10 mouse cellular contexts compared by ENCODE assay signal in the genomic region with DNA sequence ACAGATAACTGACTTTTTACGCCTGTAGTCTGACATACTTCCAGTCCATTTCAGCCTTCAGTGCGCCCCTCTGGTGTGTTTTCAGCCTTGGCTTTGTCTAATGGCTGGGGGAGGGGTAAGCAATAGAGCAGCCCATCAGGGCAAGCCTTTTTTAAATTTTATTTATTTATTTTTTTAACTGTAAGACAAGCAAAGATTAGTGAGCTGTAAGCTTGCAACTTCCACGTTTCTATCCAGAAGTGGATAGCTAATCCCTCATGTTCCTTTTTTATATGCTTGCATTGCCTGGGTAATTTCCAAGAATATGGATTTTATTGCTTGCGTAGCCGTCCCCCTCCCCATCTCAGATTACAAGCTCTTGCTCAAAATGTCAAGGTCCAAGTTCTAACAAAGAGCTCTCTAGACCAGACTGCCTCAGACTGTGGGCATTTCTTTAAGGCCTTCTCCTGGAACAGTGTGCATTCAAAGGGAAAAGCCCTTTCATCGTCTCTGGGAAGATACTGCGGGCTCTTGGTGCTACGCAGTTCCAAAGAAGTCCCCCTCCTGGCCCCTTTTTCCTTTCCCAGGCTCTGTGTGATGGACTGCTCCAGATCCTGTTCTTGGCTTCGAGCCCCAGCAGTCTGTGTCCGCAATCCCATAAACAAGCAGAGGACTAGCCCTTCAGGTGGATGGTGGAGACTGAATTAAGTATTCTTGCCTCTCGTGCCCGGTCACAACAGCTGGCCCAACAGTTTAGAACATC.
DNase-seq lines count a peak whose midpoint lies in the region; ATAC-seq lines count a peak whose summit lies in the region.
"Had no signal": no experiment of that assay in that cellular context is flagged by ENCODE, and none has a peak within 500 bp of the region (broad histone marks: within the 10 kb centered on the region; RNA-seq: fewer than 3 reads in every experiment).

No protein-coding gene starts in this region.

- peaks cover 33% of the 10 kb centered on the region for H3K4me1 ChIP-seq in heart, embryonic 15.5 days (replicated peaks)
- H3K4me1 ChIP-seq in forebrain, embryonic 16.5 days (replicated peaks; ENCODE audit: control insufficient read depth, insufficient read depth, low read length) = peaks cover 84% of the 10 kb centered on the region
- peaks cover 88% of the 10 kb centered on the region for H3K4me1 ChIP-seq in midbrain, embryonic 13.5 days (replicated peaks)

- H3K9ac ChIP-seq in heart, embryonic 15.5 days = no peak overlapping the region
- H3K9ac ChIP-seq in forebrain, embryonic 16.5 days (replicated peaks; ENCODE audit: low read depth, low read length) = no peak overlapping the region
- H3K9ac ChIP-seq in midbrain, embryonic 13.5 days (replicated peaks) = no peak overlapping the region

- no peaks in the 10 kb centered on the region for H3K9me3 ChIP-seq in heart, embryonic 15.5 days (replicated peaks)
- no peaks in the 10 kb centered on the region for H3K9me3 ChIP-seq in forebrain, embryonic 16.5 days (ENCODE audit: control insufficient read depth, low read length)
- H3K9me3 ChIP-seq in midbrain, embryonic 13.5 days = no peaks in the 10 kb centered on the region

- no peak for DNase-seq in heart, postnatal 10 days
- DNase-seq in cerebellum, postnatal 10 days = peak; percentile 81 to 84
- DNase-seq in right cerebral cortex, postnatal 36 days (ENCODE audit: low spot score in 2 of 2) = no peak
- no peak for DNase-seq in gastrocnemius, postnatal 25 days
- DNase-seq: kidney, postnatal 25 days had no signal

- H3K27me3 ChIP-seq in heart, embryonic 15.5 days = no peaks in the 10 kb centered on the region
- H3K27me3 ChIP-seq in forebrain, embryonic 16.5 days (replicated peaks; ENCODE audit: control insufficient read depth, insufficient read depth, low read length) = no peaks in the 10 kb centered on the region
- no peaks in the 10 kb centered on the region for H3K27me3 ChIP-seq in midbrain, embryonic 13.5 days

- intact Hi-C loops in heart, postnatal 10 days (cut with DNase I) = no loop called here

- WGBS in heart, embryonic 15.5 days = 61% methylated on average over 12 of the region's 12 CpGs
- whole genome bisulfite sequencing in forebrain, embryonic 16.5 days = 12% methylated on average over 12 of the region's 12 CpGs
- 25% methylated on average over 12 of the region's 12 CpGs for WGBS in midbrain, embryonic 13.5 days

- ATAC-seq in heart, embryonic 15.5 days (replicated peaks; ENCODE audit: insufficient number of reproducible peaks, insufficient read depth, low FRiP score, low read depth) = 0 out of 2 replicates have a peak, but pooled peaks have one; percentile 20
- no peak for ATAC-seq in forebrain, embryonic 16.5 days
- ATAC-seq in midbrain, embryonic 13.5 days = 0 out of 2 replicates have a peak, but pooled peaks have one; percentile 7
- no peak for ATAC-seq in inflammation-experienced regulatory T-cells, adult 6 months

- peak overlapping the region; percentile 56 for H3K27ac ChIP-seq in heart, embryonic 15.5 days
- peak overlapping the region; percentile 28; the same call in 1 of the 2 replicates for H3K27ac ChIP-seq in forebrain, embryonic 16.5 days (ENCODE audit: low read length)
- H3K27ac ChIP-seq in midbrain, embryonic 13.5 days = peak overlapping the region; percentile 22

- no peak overlapping the region for H3K4me2 ChIP-seq in heart, embryonic 15.5 days
- no peak overlapping the region for H3K4me2 ChIP-seq in forebrain, embryonic 16.5 days (ENCODE audit: low read length)
- H3K4me2 ChIP-seq in midbrain, embryonic 13.5 days (replicated peaks) = no peak overlapping the region

- no peaks in the 10 kb centered on the region for H3K36me3 ChIP-seq in heart, embryonic 15.5 days
- no peaks in the 10 kb centered on the region for H3K36me3 ChIP-seq in forebrain, embryonic 16.5 days (ENCODE audit: control insufficient read depth, insufficient read depth)
- H3K36me3 ChIP-seq in midbrain, embryonic 13.5 days = no peaks in the 10 kb centered on the region

- no peak overlapping the region for H3K4me3 ChIP-seq in heart, embryonic 15.5 days
- H3K4me3 ChIP-seq in forebrain, embryonic 16.5 days (replicated peaks; ENCODE audit: low read length) = no peak overlapping the region
- no peak overlapping the region for H3K4me3 ChIP-seq in midbrain, embryonic 13.5 days (replicated peaks)
- H3K4me3 ChIP-seq: myocyte had no signal

Comparison
In these comparisons a context has a peak if more than half of its experiments do, and no peak if none do; other contexts are left out.
1. ATAC-seq: peak in heart, embryonic 15.5 days (single experiment) and midbrain, embryonic 13.5 days (single experiment); none in forebrain, embryonic 16.5 days (single experiment) and inflammation-experienced regulatory T-cells, adult 6 months (single experiment).
2. DNase-seq: peak in cerebellum, postnatal 10 days (2 of 2); none in heart, postnatal 10 days (0 of 2), right cerebral cortex, postnatal 36 days (0 of 2) and gastrocnemius, postnatal 25 days (single experiment).
3. Peak in every context shown above with its lines, with median percentiles within 50 percentile points of each other: H3K27ac ChIP-seq.